Mouse (Mus musculus) hindbrain, postnatal 0 days (tissue): ENCODE measurements at regions not wholly inside any gene's neighbourhood (a gene's known extent, or its start where the extent isn't known, plus 50 kb on each side); places are given as distances from the start of the nearest gene placed in this dataset.

Experiments
- ATAC-seq: fragments of 200-750 bp; cut with Nextera tagmentation; 2 replicates; pipeline ENCODE4 v1.8.0; 2017; ENCODE audit warnings: mild to moderate bottlenecking, moderate TSS enrichment, moderate library complexity
- DNase-seq: peaks from one replicate; pipeline ENCODE4 v3.0.0-alpha.2; 2015; ENCODE audit warnings: low spot score
- H3K27ac ChIP-seq: fragments of 300-500 bp; sonication (generic); 2 replicates; pipeline ENCODE4 v1.5.1; 2014; ENCODE audit warnings: mild to moderate bottlenecking
- H3K27me3 ChIP-seq: fragments of 300-500 bp; sonication (generic); 2 replicates; pipeline ENCODE4 v1.6.1; 2014; ENCODE audit warnings: low read length, mixed read lengths; ENCODE audit not compliant: insufficient read depth
- H3K36me3 ChIP-seq: fragments of 300-500 bp; sonication (generic); 2 replicates; pipeline ENCODE4 v1.6.1; 2014; ENCODE audit warnings: low read length, mixed read lengths; ENCODE audit not compliant: insufficient read depth
- H3K4me1 ChIP-seq: fragments of 300-500 bp; sonication (generic); 2 replicates; pipeline ENCODE4 v1.6.1; 2014; ENCODE audit warnings: antibody characterized with exemption, low read length, mixed read lengths; ENCODE audit not compliant: insufficient read depth
- H3K4me2 ChIP-seq: fragments of 300-500 bp; sonication (generic); 2 replicates; pipeline ENCODE4 v1.6.1; 2014; ENCODE audit warnings: low read depth, mild to moderate bottlenecking, low read length, moderate library complexity, mixed read lengths
- H3K4me3 ChIP-seq: fragments of 300-500 bp; sonication (generic); 2 replicates; pipeline ENCODE4 v1.5.1; 2014; ENCODE audit warnings: low read length
- H3K9ac ChIP-seq: fragments of 300-500 bp; sonication (generic); replicated peaks from 2 replicates; pipeline ENCODE4 v1.6.1; 2014; ENCODE audit warnings: mild to moderate bottlenecking, low read length, moderate library complexity, mixed read lengths
- H3K9me3 ChIP-seq: fragments of 300-500 bp; sonication (generic); 2 replicates; pipeline ENCODE4 v1.6.1; 2016; ENCODE audit warnings: low read length, mixed read lengths
- CTCF ChIP-seq: IDR thresholded peaks from 2 replicates; pipeline ENCODE4 v1.5.1; 2016; ENCODE audit warnings: antibody characterized with exemption, control low read depth, low read depth
- WGBS: fragments of 180-500 bp; shearing (Covaris S2); extraction: QIAGEN DNeasy Blood & Tissue Kit; methylation state at CpG from one replicate; pipeline ENCODE4 v1.1.7; 2014; 5-methylcytosine and 5-hydroxymethylcytosine counted together

DNA sequence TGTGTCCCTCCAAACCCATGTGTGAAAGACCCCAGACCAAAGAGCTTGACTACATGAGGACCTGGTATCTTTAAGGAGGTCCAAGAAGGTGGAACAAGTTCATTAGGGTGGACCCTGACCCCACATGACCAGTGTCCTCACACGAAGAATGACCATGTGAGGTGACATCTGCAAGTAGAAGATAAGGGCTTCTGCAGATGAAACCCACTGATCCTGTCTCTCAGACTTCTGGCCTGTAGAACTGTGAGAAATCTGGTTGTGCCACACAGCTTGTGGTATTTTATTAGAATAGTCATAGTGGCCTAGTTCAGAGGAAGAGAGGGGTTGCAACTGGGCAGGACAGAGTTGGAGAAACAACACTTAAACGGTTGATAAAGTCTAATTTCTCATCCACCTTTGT, 141.8 kb upstream of the Kit start:
- Histone ChIP-seq H3K27ac (no peak overlapping the region), H3K9ac (no peak overlapping the region), H3K9me3 (no peaks in the 10 kb centered on the region), H3K4me2 (no peak overlapping the region), H3K4me1 (no peaks in the 10 kb centered on the region), H3K36me3 (no peaks in the 10 kb centered on the region), H3K27me3 (no peaks in the 10 kb centered on the region), H3K4me3 (no peak overlapping the region)
- WGBS = 96% methylated on average over 2 of the region's 2 CpGs
- ATAC-seq (no peak), DNase-seq (no peak)
- TF ChIP-seq CTCF = no peak

DNA sequence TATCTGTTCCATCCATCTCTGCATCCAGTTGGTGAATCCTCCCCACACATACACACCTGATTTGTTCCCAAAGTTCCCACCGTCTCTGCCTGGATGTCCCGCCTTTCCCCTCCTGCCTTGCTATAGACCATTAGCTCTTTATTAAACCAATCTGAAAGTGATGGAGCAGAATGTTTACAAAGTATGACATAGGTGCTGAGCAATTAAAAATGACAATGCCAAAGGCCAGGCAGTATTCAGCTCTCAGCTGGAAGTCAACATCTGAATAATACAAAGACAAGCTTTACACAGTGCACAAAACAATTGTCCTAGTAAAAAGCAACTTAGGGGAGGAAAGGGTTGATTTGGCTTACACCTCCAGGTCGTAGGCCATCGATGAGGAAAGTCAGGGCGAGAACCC, 136.8 kb upstream of the Kit start:
- DNase-seq (no peak), ATAC-seq (no peak)
- H3K9me3 ChIP-seq = no peaks in the 10 kb centered on the region
- no peaks in the 10 kb centered on the region for H3K36me3 ChIP-seq
- TF ChIP-seq CTCF = no peak
- no peak overlapping the region for H3K4me2 ChIP-seq
- no peaks in the 10 kb centered on the region for H3K27me3 ChIP-seq
- H3K4me3 ChIP-seq = no peak overlapping the region
- 68% methylated on average over 5 of the region's 5 CpGs for WGBS
- no peak overlapping the region for H3K27ac ChIP-seq
- H3K4me1 ChIP-seq = no peaks in the 10 kb centered on the region
- H3K9ac ChIP-seq = no peak overlapping the region

- Histone ChIP-seq H3K27me3 (no peaks in the 10 kb centered on the region), H3K36me3 (no peaks in the 10 kb centered on the region), H3K9me3 (no peaks in the 10 kb centered on the region), H3K27ac (no peak overlapping the region), H3K4me2 (no peak overlapping the region), H3K9ac (no peak overlapping the region), H3K4me1 (no peaks in the 10 kb centered on the region), H3K4me3 (no peak overlapping the region)
- ATAC-seq (peak; percentile 75), DNase-seq (peak; percentile 35)
- TF ChIP-seq CTCF = no peak
- 56% methylated on average over 3 of the region's 3 CpGs for WGBS
Observed at GRCm38 (mm10) chr5:75444024-75444604, 130.6 kb upstream of the Kit start.

GRCm38 (mm10) chr5:75446386-75446785, 128.3 kb upstream of the Kit start:
- Histone ChIP-seq H3K4me1 (no peaks in the 10 kb centered on the region), H3K9me3 (no peaks in the 10 kb centered on the region), H3K27ac (no peak overlapping the region), H3K4me3 (no peak overlapping the region), H3K36me3 (no peaks in the 10 kb centered on the region), H3K4me2 (no peak overlapping the region), H3K27me3 (no peaks in the 10 kb centered on the region), H3K9ac (no peak overlapping the region)
- 72% methylated on average over 1 of the region's 1 CpGs for WGBS
- TF ChIP-seq CTCF = no peak
- no peak for DNase-seq
- no peak for ATAC-seq

DNA sequence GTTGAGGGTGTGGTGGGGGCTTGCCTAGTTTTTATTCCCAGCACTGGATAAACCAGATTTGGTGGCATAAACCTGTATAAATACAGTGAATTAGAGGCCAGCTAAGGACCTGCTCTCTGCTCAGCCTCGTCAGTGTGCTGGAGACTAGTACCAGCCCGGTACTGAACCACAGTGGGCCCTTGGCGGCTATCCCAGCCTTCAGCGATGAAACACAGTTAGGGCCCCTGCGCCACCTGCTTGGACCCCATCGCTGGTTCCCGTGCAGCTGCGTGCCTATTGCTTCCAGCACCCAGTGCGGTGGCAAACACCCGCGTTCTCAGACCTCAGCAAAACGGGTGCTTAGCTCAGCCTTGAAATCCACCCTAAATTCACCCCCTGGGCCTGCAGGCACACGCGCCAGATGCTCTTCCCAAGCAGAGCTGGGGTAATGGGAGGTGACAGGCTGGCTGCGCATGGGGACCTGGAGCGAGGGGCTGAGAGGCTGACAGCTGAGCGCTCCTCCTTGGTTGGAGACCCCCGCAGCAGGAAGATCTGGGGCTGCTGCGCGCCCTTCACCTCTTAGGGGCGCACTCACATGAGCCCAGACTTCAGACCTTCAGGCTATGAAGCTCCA, 124.7 kb upstream of the Kit start:
- 35% methylated on average over 21 of the region's 21 CpGs for WGBS
- Histone ChIP-seq H3K4me2 (no peak overlapping the region), H3K27me3 (no peaks in the 10 kb centered on the region), H3K27ac (no peak overlapping the region), H3K9ac (no peak overlapping the region), H3K36me3 (no peaks in the 10 kb centered on the region), H3K4me3 (no peak overlapping the region), H3K9me3 (no peaks in the 10 kb centered on the region), H3K4me1 (0 out of 2 replicates have a peak, but pooled peaks cover 6% of the 10 kb centered on the region)
- ATAC-seq (peak; percentile 39; the same call in 1 of the 2 replicates), DNase-seq (peak; percentile 40)
- no peak for TF ChIP-seq CTCF

DNA sequence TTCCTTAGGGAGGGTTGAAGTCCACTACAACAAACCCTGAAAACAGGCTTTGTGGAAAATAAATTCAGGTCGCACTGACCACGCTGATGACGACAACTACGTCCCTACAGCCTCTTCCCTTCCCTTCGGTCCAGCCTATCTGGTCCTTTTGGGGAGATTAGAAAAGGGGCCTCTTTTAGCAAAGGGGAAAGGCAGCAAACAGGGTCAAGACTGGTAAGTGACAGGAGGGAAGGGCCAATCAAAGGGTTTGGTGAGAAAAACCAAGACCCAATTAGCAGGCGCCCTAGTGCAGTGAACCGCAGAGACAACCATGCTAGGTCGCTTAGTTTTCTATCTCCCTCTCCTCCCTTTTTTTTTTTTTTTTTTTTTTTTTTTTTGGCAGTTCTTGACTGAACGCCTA, 124.2 kb upstream of the Kit start:
- TF ChIP-seq CTCF = no peak
- DNase-seq = no peak
- no peaks in the 10 kb centered on the region for H3K36me3 ChIP-seq
- H3K4me3 ChIP-seq = no peak overlapping the region
- H3K9ac ChIP-seq = no peak overlapping the region
- ATAC-seq = 0 out of 2 replicates have a peak, but pooled peaks have one; percentile 16
- WGBS = 66% methylated on average over 9 of the region's 9 CpGs
- no peak overlapping the region for H3K4me2 ChIP-seq
- H3K27ac ChIP-seq = no peak overlapping the region
- peaks cover 9% of the 10 kb centered on the region; the same call in 1 of the 2 replicates for H3K4me1 ChIP-seq
- no peaks in the 10 kb centered on the region for H3K9me3 ChIP-seq
- no peaks in the 10 kb centered on the region for H3K27me3 ChIP-seq

GRCm38 (mm10) chr5:75451081-75451480, 123.6 kb upstream of the Kit start:
- DNase-seq = no peak

More at GRCm38 (mm10) chr5:75451081-75451480, 123.6 kb upstream of the Kit start:
- H3K4me3 ChIP-seq = no peak overlapping the region
- no peak overlapping the region for H3K9ac ChIP-seq
- TF ChIP-seq CTCF = no peak
- H3K36me3 ChIP-seq = no peaks in the 10 kb centered on the region
- peaks cover 9% of the 10 kb centered on the region; the same call in 1 of the 2 replicates for H3K4me1 ChIP-seq
- H3K27ac ChIP-seq = 0 out of 2 replicates have a peak overlapping the region, but pooled peaks have one; percentile 3
- WGBS = 65% methylated on average over 5 of the region's 5 CpGs
- no peaks in the 10 kb centered on the region for H3K27me3 ChIP-seq
- H3K4me2 ChIP-seq = no peak overlapping the region
- ATAC-seq = no peak
- H3K9me3 ChIP-seq = no peaks in the 10 kb centered on the region
